Mouse (Mus musculus) embryonic facial prominence, embryonic 15.5 days (tissue): ENCODE measurements around the gene Sdc4. TPM values are rescaled to one million over a fixed set of nuclear protein-coding genes. Genes with fewer than 3 reads are reported as not detected.

Source experiments
- ATAC-seq: fragments of 200-750 bp; cut with Nextera tagmentation; 2 replicates; pipeline ENCODE4 v1.8.0; 2017; ENCODE audit warnings: low read depth, moderate TSS enrichment; ENCODE audit not compliant: insufficient number of reproducible peaks, low FRiP score, low TSS enrichment
- H3K27ac ChIP-seq: fragments of 300-500 bp; sonication (generic); replicated peaks from 2 replicates; pipeline ENCODE4 v1.5.1; 2015; ENCODE audit warnings: mild to moderate bottlenecking, inconsistent platforms
- H3K27me3 ChIP-seq: fragments of 300-500 bp; sonication (generic); 2 replicates; pipeline ENCODE4 v1.6.1; 2015; ENCODE audit warnings: inconsistent platforms
- H3K36me3 ChIP-seq: fragments of 300-500 bp; sonication (generic); 2 replicates; pipeline ENCODE4 v1.6.1; 2015; ENCODE audit warnings: mild to moderate bottlenecking, inconsistent platforms
- H3K4me1 ChIP-seq: fragments of 300-500 bp; sonication (generic); 2 replicates; pipeline ENCODE4 v1.6.1; 2015; ENCODE audit warnings: inconsistent platforms
- H3K4me2 ChIP-seq: fragments of 300-500 bp; sonication (generic); replicated peaks from 2 replicates; pipeline ENCODE4 v1.6.1; 2015; ENCODE audit warnings: mild to moderate bottlenecking, inconsistent platforms
- H3K4me3 ChIP-seq: fragments of 300-500 bp; sonication (generic); replicated peaks from 2 replicates; pipeline ENCODE4 v1.5.1; 2015; ENCODE audit warnings: mild to moderate bottlenecking, inconsistent platforms
- H3K9ac ChIP-seq: fragments of 300-500 bp; sonication (generic); 2 replicates; pipeline ENCODE4 v1.6.1; 2015; ENCODE audit warnings: inconsistent platforms
- H3K9me3 ChIP-seq: fragments of 300-500 bp; sonication (generic); replicated peaks from 2 replicates; pipeline ENCODE4 v1.6.1; 2016; ENCODE audit warnings: inconsistent platforms
- WGBS: fragments of 180-500 bp; shearing (Covaris S2); methylation state at CpG from one replicate; pipeline ENCODE4 v1.1.7; 2015; 5-methylcytosine and 5-hydroxymethylcytosine counted together
- polyA plus RNA-seq: library from polyadenylated mRNA; unstranded; fragments of >200 nt; fragmentation: Nextera tagmentation; extraction: Ambion mirVana; gene quantifications from 2 replicates; pipeline ENCODE4 v1.2.1, GENCODE M21; 2015

Gene Sdc4
- polyA plus RNA-seq, 1 experiment from 2014 or later: 113 TPM

GRCm38 (mm10) chr2:164418308-164418875, 25.3 kb downstream of the Sdc4 start:
- Histone ChIP-seq H3K9ac (no peak overlapping the region), H3K4me3 (no peak overlapping the region), H3K4me2 (no peak overlapping the region), H3K27ac (no peak overlapping the region), H3K9me3 (no peaks in the 10 kb centered on the region), H3K4me1 (peaks cover 7% of the 10 kb centered on the region; the same call in 1 of the 2 replicates), H3K36me3 (peaks cover 1% of the 10 kb centered on the region), H3K27me3 (peaks cover 12% of the 10 kb centered on the region)
- ATAC-seq: no peak
- 37% methylated on average over 3 of the region's 3 CpGs for WGBS

DNA sequence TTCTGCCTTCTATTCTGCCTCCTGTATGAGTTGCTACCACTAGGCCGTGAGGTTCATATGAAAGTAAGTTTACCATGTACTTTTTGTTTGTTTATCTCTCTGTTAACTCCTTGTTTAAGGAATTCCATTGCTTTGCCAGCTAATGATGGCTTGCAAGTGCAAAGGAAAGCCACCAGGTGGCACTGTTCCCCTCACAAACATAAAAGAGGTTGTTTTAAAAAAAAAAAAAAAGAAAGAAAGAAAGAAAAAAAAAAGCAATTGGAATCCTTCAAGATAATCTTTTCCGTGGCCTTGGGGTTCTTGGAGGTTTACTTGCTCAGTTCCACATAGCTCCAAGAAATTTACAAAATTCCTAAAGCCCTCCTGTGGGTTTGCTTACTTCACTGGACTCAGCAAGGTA, 26.5 kb downstream of the Sdc4 start:
- H3K9ac ChIP-seq: no peak overlapping the region
- peaks cover 12% of the 10 kb centered on the region for H3K27me3 ChIP-seq
- H3K36me3 ChIP-seq: no peaks in the 10 kb centered on the region
- ATAC-seq: no peak
- H3K4me2 ChIP-seq: no peak overlapping the region
- WGBS: 0% methylated on average over 2 of the region's 2 CpGs
- no peak overlapping the region for H3K27ac ChIP-seq
- no peaks in the 10 kb centered on the region for H3K9me3 ChIP-seq
- no peak overlapping the region for H3K4me3 ChIP-seq
- peaks cover 7% of the 10 kb centered on the region; the same call in 1 of the 2 replicates for H3K4me1 ChIP-seq

DNA sequence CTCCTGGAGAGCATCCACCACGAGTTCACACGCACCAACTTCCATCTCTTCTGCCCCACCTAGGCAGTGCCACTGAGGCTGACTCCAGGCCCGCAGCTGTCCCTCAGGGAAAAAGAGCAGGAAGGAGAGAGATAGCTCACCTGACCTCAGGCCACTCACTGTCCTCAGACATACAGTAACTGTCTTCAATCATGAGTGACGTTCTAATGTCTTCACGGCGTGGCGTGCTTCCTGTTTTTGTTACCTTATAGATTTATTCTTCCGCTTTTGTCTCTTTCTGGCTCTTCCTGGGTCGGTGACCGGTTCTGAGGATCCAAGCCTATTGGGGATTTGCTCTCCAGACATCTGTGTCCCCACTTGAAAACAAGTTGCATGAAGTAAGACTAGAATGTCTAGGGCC, 29.1 kb downstream of the Sdc4 start:
- no peak overlapping the region for H3K27ac ChIP-seq
- no peak overlapping the region for H3K9ac ChIP-seq
- no peak for ATAC-seq

GRCm38 (mm10) chr2:164414167-164414566, 29.5 kb downstream of the Sdc4 start:
- H3K27ac ChIP-seq: no peak overlapping the region
- H3K27me3 ChIP-seq: peaks cover 32% of the 10 kb centered on the region
- no peaks in the 10 kb centered on the region for H3K36me3 ChIP-seq
- peak overlapping the region; percentile 46 for H3K4me2 ChIP-seq
- H3K9ac ChIP-seq: no peak overlapping the region
- WGBS: 19% methylated on average over 28 of the region's 28 CpGs
- ATAC-seq: no peak
- H3K4me3 ChIP-seq: peak overlapping the region; percentile 13; the same call in 1 of the 2 replicates
- H3K4me1 ChIP-seq: peaks cover 7% of the 10 kb centered on the region; the same call in 1 of the 2 replicates
- H3K9me3 ChIP-seq: no peaks in the 10 kb centered on the region

More for the DNA sequence above, 29.1 kb downstream of the Sdc4 start:
- peaks cover 7% of the 10 kb centered on the region; the same call in 1 of the 2 replicates for H3K4me1 ChIP-seq
- H3K36me3 ChIP-seq: no peaks in the 10 kb centered on the region
- 72% methylated on average over 10 of the region's 10 CpGs for WGBS
- no peaks in the 10 kb centered on the region for H3K9me3 ChIP-seq
- H3K27me3 ChIP-seq: peaks cover 27% of the 10 kb centered on the region
- H3K4me2 ChIP-seq: peak overlapping the region; percentile 46
- H3K4me3 ChIP-seq: peak overlapping the region; percentile 13; the same call in 1 of the 2 replicates

DNA sequence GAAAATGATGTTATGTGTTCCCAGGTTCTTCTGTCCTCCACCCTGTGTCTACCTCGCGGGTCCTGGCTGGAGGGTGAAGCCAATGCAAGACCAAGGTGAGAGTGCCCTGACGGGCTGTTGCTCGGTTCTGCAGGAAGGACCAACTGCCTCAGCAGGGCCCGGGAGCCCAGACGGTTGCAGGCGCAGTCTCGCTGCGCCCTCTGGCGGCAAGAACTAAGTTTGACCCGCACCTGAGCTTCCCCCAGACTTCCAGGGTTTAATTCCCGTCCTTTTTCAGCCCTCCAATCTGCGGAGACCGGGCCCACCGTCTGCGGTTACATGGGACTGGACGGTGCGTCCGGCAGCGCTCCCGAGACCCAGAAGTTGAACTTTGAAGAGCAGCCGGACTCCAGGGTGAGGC, 36.0 kb downstream of the Sdc4 start:
- no peak overlapping the region for H3K9ac ChIP-seq
- H3K36me3 ChIP-seq: no peaks in the 10 kb centered on the region
- H3K27me3 ChIP-seq: peaks cover 82% of the 10 kb centered on the region
- H3K9me3 ChIP-seq: no peaks in the 10 kb centered on the region
- WGBS: under 1% methylated on average over 22 of the region's 22 CpGs
- no peak overlapping the region for H3K4me3 ChIP-seq
- ATAC-seq: no peak
- H3K4me1 ChIP-seq: peaks cover 32% of the 10 kb centered on the region
- H3K4me2 ChIP-seq: 0 out of 2 replicates have a peak overlapping the region, but pooled peaks have one; percentile 25
- no peak overlapping the region for H3K27ac ChIP-seq

DNA sequence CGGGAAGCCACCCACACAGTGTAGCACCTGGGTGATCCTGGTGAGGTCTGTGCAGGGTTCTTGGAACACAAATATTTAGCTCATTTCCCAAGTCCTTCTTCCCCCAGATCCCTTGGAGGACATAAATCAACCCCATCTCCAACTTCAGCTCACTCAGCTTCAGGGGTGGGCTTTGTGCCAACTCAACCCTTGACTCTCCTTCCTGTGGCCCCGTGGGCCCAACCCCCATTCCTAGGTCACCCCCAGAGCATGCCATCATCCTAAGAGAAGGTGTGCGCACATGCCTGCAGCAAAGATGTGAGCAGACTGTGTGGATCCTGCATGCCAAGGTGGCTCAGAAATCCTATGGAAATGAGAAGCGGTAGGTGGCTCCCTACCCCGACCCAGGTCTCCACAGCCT, 38.2 kb downstream of the Sdc4 start:
- Histone ChIP-seq H3K36me3 (no peaks in the 10 kb centered on the region), H3K4me1 (peaks cover 41% of the 10 kb centered on the region), H3K9ac (no peak overlapping the region), H3K27me3 (peaks cover 97% of the 10 kb centered on the region), H3K27ac (no peak overlapping the region), H3K4me2 (no peak overlapping the region), H3K9me3 (no peaks in the 10 kb centered on the region), H3K4me3 (no peak overlapping the region)
- 29% methylated on average over 5 of the region's 5 CpGs for WGBS
- ATAC-seq: no peak

DNA sequence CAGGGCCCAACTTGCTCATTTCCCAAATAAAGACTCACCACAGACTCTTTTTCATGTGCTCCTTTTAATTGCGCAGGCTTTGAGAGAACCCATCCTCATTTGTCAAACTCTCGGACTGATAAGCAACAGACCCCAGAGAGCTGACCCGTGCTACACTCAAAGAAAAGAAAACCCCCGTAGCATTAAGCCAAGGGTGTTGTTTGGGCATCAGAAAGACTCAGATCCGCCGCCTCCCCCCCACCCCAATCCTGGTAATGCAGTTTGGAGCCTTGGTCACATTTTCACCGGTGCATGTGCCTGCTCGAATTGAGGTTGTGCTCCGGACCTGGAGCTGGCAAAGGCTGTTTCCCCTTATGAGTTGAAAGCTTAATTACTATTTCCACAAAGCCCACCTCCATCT, 38.6 kb downstream of the Sdc4 start, which contains the start of gene Matn4:
TSS of gene Matn4 (minus strand) at position 101 of the 400 bp plus-strand sequence.
- Histone ChIP-seq H3K27me3 (peaks cover 97% of the 10 kb centered on the region), H3K27ac (no peak within 1 kb of the TSS), H3K9me3 (no peaks in the 10 kb centered on the region), H3K4me2 (peak within 1 kb of the TSS; percentile 65), H3K9ac (peak within 1 kb of the TSS; percentile 39; the same call in 1 of the 2 replicates), H3K4me1 (peaks cover 43% of the 10 kb centered on the region), H3K36me3 (no peaks in the 10 kb centered on the region), H3K4me3 (peak within 1 kb of the TSS; percentile 42)
- 12% methylated on average over 9 of the region's 9 CpGs for WGBS
- ATAC-seq: no peak

DNA sequence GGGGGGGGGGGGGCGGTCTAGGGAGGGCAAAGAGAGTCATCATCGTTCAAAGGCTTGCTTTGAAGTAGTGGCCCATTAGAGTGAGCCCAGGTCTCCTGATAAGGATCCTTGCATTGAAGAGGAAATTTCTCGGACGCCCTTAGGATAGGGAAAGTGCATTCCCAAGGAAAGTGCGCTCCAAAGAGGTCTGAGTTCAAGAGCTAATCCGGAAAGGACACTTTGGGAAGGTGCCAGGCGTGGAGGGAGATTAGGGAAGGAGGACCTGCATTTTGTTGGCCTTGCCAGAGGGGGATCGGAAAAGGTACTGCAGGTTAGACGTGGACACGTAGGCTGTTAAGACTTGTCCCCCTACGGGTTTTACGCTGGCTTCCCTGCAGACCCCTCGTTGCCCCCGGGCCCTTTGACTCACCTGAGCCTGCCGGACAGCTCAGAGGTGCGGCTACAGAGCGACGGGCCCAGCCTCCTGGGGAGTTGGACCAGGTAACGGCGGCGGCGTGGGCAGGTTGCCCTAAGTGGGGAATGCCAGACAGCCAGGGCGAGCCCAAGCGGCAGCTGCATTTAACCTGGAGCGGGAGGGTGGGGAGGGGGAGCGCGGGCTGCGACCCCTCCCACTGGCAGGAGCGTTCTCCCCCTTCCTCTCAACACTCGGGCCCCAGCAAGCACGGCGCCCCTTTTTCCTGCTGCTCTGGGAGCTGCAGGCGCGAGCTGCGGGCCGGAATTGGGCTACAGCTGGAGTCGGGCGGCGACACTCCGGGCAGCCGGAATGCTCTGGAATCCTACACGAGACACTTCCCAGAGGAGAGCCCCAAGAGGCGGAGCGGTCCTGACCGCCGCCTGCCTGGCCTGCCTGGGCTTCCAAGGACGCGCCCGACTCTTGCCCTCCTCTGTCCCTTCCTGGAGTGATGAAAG, 39.4 kb downstream of the Sdc4 start:
- under 1% methylated on average over 49 of the region's 49 CpGs for WGBS
- H3K36me3 ChIP-seq: no peaks in the 10 kb centered on the region
- peak overlapping the region; percentile 39; the same call in 1 of the 2 replicates for H3K9ac ChIP-seq
- no peak overlapping the region; the same call in 1 of the 2 replicates for H3K27ac ChIP-seq
- peaks cover 97% of the 10 kb centered on the region for H3K27me3 ChIP-seq
- H3K4me3 ChIP-seq: peak overlapping the region; percentile 42
- H3K4me2 ChIP-seq: peak overlapping the region; percentile 65
- H3K9me3 ChIP-seq: no peaks in the 10 kb centered on the region
- peaks cover 43% of the 10 kb centered on the region for H3K4me1 ChIP-seq
- ATAC-seq: no peak

- ATAC-seq: 0 out of 2 replicates have a peak, but pooled peaks have one; percentile 15
- peaks cover 43% of the 10 kb centered on the region for H3K4me1 ChIP-seq
These were observed 40.1 kb downstream of the Sdc4 start for GRCm38 (mm10) chr2:164403396-164404081.

DNA sequence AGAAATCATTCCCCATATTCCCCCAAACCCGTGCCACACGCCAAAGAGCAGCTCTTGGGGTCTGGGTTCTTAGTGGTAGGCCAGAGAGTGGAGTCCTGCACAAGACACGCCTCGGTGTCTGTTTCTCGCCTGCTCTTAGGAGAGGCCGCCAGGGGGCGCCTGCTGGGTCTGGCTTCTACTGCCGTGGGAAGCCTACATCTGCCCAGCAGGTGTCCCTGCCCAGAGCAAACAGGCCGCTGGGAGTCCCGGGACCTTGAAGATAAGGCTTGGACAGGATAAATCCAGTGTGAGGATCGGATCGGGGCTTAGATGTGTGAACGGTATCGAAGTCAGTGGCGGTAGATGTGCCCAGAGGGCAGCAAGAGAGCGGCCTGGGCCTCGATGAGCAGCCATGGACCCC, 40.8 kb downstream of the Sdc4 start, which contains the start of gene Rbpjl:
TSS of gene Rbpjl (plus strand) at position 236 of the 400 bp plus-strand sequence.
- 4% methylated on average over 17 of the region's 17 CpGs for WGBS
- 0 out of 2 replicates have a peak, but pooled peaks have one; percentile 4 for ATAC-seq
- no peak within 1 kb of the TSS; the same call in 1 of the 2 replicates for H3K27ac ChIP-seq
- H3K4me1 ChIP-seq: peaks cover 39% of the 10 kb centered on the region
- H3K27me3 ChIP-seq: peaks cover 90% of the 10 kb centered on the region
- H3K4me3 ChIP-seq: peak within 1 kb of the TSS; percentile 42
- no peaks in the 10 kb centered on the region; the same call in 1 of the 2 replicates for H3K9me3 ChIP-seq
- no peaks in the 10 kb centered on the region for H3K36me3 ChIP-seq
- no peak within 1 kb of the TSS for H3K9ac ChIP-seq
- peak within 1 kb of the TSS; percentile 65 for H3K4me2 ChIP-seq

More at GRCm38 (mm10) chr2:164403396-164404081, 40.1 kb downstream of the Sdc4 start:
- WGBS: 9% methylated on average over 14 of the region's 14 CpGs
- Histone ChIP-seq H3K4me3 (peak overlapping the region; percentile 42), H3K36me3 (no peaks in the 10 kb centered on the region), H3K27me3 (peaks cover 97% of the 10 kb centered on the region), H3K4me2 (peak overlapping the region; percentile 65), H3K9ac (no peak overlapping the region), H3K9me3 (no peaks in the 10 kb centered on the region), H3K27ac (no peak overlapping the region; the same call in 1 of the 2 replicates)
